Mouse (Mus musculus) cerebellum, postnatal 4 days (tissue): ENCODE data around the gene Akip1.

ENCODE experiments used
- DNase-seq, 2 experiments: peaks; one replicate each; pipeline ENCODE4 v3.0.0; 2022; ENCODE audit warnings: low spot score in 2 of 2, mixed read lengths in 1 of 2

Gene Akip1

GRCm38 (mm10) chr7:109703190-109704015 is at the start of gene Akip1, which contains the start of gene St5:
TSS of gene Akip1 (plus strand) at chr7:109703690.
TSS of gene St5 (minus strand) at chr7:109703605.
- DNase-seq: peak; percentile 89 to 96

- DNase-seq: no peak
Observed at GRCm38 (mm10) chr7:109654871-109655270, 48.6 kb upstream of the Akip1 start.

- DNase-seq: no peak
Observed at GRCm38 (mm10) chr7:109657884-109658283, 45.6 kb upstream of the Akip1 start.

GRCm38 (mm10) chr7:109659278-109659677 is 44.2 kb upstream of the Akip1 start:
- DNase-seq: no peak

GRCm38 (mm10) chr7:109662626-109663025 is 40.9 kb upstream of the Akip1 start:
- DNase-seq: no peak

GRCm38 (mm10) chr7:109666664-109667063 is 36.8 kb upstream of the Akip1 start:
- DNase-seq: no peak

GRCm38 (mm10) chr7:109669426-109670170 is 33.9 kb upstream of the Akip1 start:
- DNase-seq: no peak

GRCm38 (mm10) chr7:109671581-109672471 is 31.7 kb upstream of the Akip1 start:
- peak; percentile 38 to 39 for DNase-seq

- no peak for DNase-seq
Observed at GRCm38 (mm10) chr7:109674944-109675628, 28.4 kb upstream of the Akip1 start.

GRCm38 (mm10) chr7:109680284-109680683 is 23.2 kb upstream of the Akip1 start:
- DNase-seq: no peak

- DNase-seq: no peak
Observed at GRCm38 (mm10) chr7:109680879-109681278, 22.6 kb upstream of the Akip1 start.

- DNase-seq: no peak
Observed at GRCm38 (mm10) chr7:109686585-109687128, 16.8 kb upstream of the Akip1 start.

- DNase-seq: no peak
Observed at GRCm38 (mm10) chr7:109690101-109690500, 13.4 kb upstream of the Akip1 start.

GRCm38 (mm10) chr7:109690961-109691360 is 12.5 kb upstream of the Akip1 start:
- no peak for DNase-seq

GRCm38 (mm10) chr7:109694576-109695338 is 8.7 kb upstream of the Akip1 start:
- no peak for DNase-seq

- DNase-seq: no peak
Observed at GRCm38 (mm10) chr7:109695339-109695726, 8.2 kb upstream of the Akip1 start.

GRCm38 (mm10) chr7:109700213-109700612 is 3.3 kb upstream of the Akip1 start:
- DNase-seq: no peak

GRCm38 (mm10) chr7:109702721-109703120 is 769 bp upstream of the Akip1 start:
- peak in 1 of 2 experiments; percentile 10 for DNase-seq

- no peak for DNase-seq
Observed at GRCm38 (mm10) chr7:109704016-109704377, 507 bp downstream of the Akip1 start.

GRCm38 (mm10) chr7:109704461-109704860 is 971 bp downstream of the Akip1 start:
- no peak for DNase-seq
